Mouse (Mus musculus) ES-Bruce4 (cell line): ENCODE measurements around the gene Nob1. TPM values are rescaled to one million over a fixed set of nuclear protein-coding genes. Genes with fewer than 3 reads are reported as not detected.

ENCODE experiments used
- H3K27ac ChIP-seq: 2 replicates; pipeline ENCODE4 v1.5.1; 2012; ENCODE audit warnings: low read length, inconsistent platforms; ENCODE audit not compliant: insufficient read depth
- H3K27me3 ChIP-seq: 2 replicates; pipeline ENCODE4 v1.6.1; 2012; ENCODE audit warnings: mild to moderate bottlenecking, low read length, inconsistent platforms; ENCODE audit not compliant: control insufficient read depth, poor library complexity, insufficient read depth, severe bottlenecking
- H3K36me3 ChIP-seq: 2 replicates; pipeline ENCODE4 v1.6.1; 2012; ENCODE audit warnings: inconsistent platforms, mild to moderate bottlenecking, low read length, moderate library complexity; ENCODE audit not compliant: control insufficient read depth, poor library complexity, insufficient read depth, severe bottlenecking
- H3K4me1 ChIP-seq: one replicate; pipeline ENCODE4 v1.8.1; 2011; ENCODE audit warnings: low read length; ENCODE audit not compliant: control insufficient read depth, insufficient read depth
- H3K4me3 ChIP-seq: 2 replicates; pipeline ENCODE4 v1.5.1; 2011; ENCODE audit warnings: low read depth, mild to moderate bottlenecking, low read length
- H3K9ac ChIP-seq: 2 replicates; pipeline ENCODE4 v1.6.1; 2012; ENCODE audit warnings: low read depth, mild to moderate bottlenecking, inconsistent platforms; ENCODE audit not compliant: poor library complexity, severe bottlenecking
- H3K9me3 ChIP-seq: replicated peaks from 2 replicates; pipeline ENCODE4 v1.6.1; 2012; ENCODE audit warnings: mild to moderate bottlenecking, low read length, inconsistent platforms; ENCODE audit not compliant: control insufficient read depth, poor library complexity, insufficient read depth, severe bottlenecking
- CTCF ChIP-seq: IDR thresholded peaks from one replicate; pipeline ENCODE4 v1.8.1; 2011; ENCODE audit warnings: low read depth, low read length
- EP300 ChIP-seq: IDR thresholded peaks from 2 replicates; pipeline ENCODE4 v1.6.1; 2011; ENCODE audit warnings: low read depth, low read length; ENCODE audit not compliant: insufficient read depth
- POLR2A ChIP-seq: IDR thresholded peaks from one replicate; pipeline ENCODE4 v1.8.1; 2011; ENCODE audit warnings: low read length; ENCODE audit not compliant: insufficient read depth
- polyA plus RNA-seq: library from polyadenylated mRNA; stranded (reverse); fragments of >200 nt; gene quantifications from 2 replicates; pipeline ENCODE4 v1.2.4, GENCODE M21; 2011; ENCODE audit warnings: low read depth; ENCODE audit not compliant: missing spikeins, insufficient read depth, insufficient read length

Nob1 gene
- polyA plus RNA-seq, 1 experiment = 68.4 TPM

GRCm38 (mm10) chr8:107465332-107465990 lies 40.6 kb upstream of the Nob1 start:
- Histone ChIP-seq H3K36me3 (no peaks in the 10 kb centered on the region; the same call in none of the 2 replicates), H3K27me3 (no peaks in the 10 kb centered on the region), H3K4me1 (no peaks in the 10 kb centered on the region), H3K4me3 (no peak overlapping the region), H3K9me3 (no peaks in the 10 kb centered on the region), H3K9ac (no peak overlapping the region), H3K27ac (no peak overlapping the region)
- TF ChIP-seq POLR2A = no peak
- TF ChIP-seq EP300 = no peak
- no peak for TF ChIP-seq CTCF

DNA sequence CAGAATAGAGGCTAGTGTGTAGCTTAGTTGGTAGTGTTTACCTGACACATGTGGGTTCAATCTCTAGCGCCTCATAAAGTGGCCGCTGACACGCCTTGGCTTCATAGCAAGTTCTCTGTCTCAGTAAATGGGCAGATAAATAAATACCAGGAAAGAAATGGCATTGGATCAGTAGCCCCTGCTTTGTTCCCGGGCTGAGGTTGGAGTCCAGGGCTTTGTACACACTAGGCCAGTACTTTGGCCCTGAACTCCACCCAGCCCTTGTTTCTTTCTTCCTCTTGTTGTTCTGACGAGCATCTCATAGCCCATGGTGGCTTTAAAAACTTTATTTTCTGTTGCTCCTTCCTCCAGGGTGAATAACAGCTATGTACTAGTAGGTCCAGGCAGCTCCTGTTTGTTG lies 37.6 kb upstream of the Nob1 start:
- Histone ChIP-seq H3K4me3 (no peak overlapping the region), H3K9ac (no peak overlapping the region), H3K27ac (no peak overlapping the region), H3K4me1 (no peaks in the 10 kb centered on the region), H3K27me3 (no peaks in the 10 kb centered on the region), H3K9me3 (no peaks in the 10 kb centered on the region), H3K36me3 (peaks cover 8% of the 10 kb centered on the region)
- no peak for TF ChIP-seq CTCF
- TF ChIP-seq EP300 = no peak
- TF ChIP-seq POLR2A = no peak

GRCm38 (mm10) chr8:107458281-107458680 lies 33.4 kb upstream of the Nob1 start:
- TF ChIP-seq POLR2A (no peak), CTCF (no peak), EP300 (no peak)
- H3K4me3 ChIP-seq = no peak overlapping the region
- H3K27me3 ChIP-seq = no peaks in the 10 kb centered on the region
- peaks cover 8% of the 10 kb centered on the region; the same call in 1 of the 2 replicates for H3K36me3 ChIP-seq
- no peak overlapping the region for H3K9ac ChIP-seq
- no peak overlapping the region for H3K27ac ChIP-seq
- H3K9me3 ChIP-seq = no peaks in the 10 kb centered on the region
- H3K4me1 ChIP-seq = no peaks in the 10 kb centered on the region

DNA sequence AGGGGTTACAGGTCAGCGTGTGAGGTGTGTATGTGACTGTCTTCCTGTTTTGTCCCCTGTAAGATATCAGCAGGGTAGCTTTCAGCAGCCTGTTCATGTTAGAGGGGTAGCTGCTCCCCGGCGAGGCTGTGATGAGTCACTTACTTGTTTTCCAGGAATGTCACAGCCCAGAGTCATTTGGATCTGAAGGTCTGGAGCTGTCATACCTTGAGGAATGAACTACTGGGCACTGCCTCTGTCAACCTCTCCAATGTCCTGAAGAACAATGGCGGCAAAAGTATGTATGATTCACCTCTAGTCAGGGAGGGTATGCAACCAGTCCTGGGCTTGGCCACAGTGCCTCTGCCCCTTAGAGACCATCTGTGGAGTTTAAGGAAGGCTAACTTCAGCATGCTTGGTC lies 32.9 kb upstream of the Nob1 start:
- Histone ChIP-seq H3K9me3 (no peaks in the 10 kb centered on the region), H3K27ac (no peak overlapping the region), H3K36me3 (peaks cover 8% of the 10 kb centered on the region; the same call in 1 of the 2 replicates), H3K4me1 (no peaks in the 10 kb centered on the region), H3K27me3 (no peaks in the 10 kb centered on the region), H3K9ac (no peak overlapping the region), H3K4me3 (no peak overlapping the region)
- no peak for TF ChIP-seq POLR2A
- no peak for TF ChIP-seq CTCF
- no peak for TF ChIP-seq EP300

DNA sequence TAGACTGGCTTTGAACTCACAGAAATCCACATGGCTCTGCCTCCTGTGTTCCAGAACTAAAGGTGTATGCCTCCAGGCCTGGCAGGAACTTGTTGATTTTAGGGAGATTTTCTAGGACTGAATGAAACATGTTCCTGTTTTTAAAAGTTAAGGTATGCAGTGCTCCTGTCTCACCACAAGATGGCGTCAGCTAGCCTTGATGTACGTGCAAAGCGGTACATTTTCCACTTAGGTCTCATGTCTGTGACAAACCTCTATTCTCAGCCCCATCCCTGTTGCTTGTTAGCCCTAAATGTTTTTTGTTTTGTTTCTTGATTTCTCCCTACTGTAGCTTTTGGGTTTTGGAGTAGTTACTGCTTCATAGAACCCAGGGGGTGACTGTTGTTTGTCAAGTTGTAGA lies 30.4 kb upstream of the Nob1 start:
- Histone ChIP-seq H3K9me3 (no peaks in the 10 kb centered on the region), H3K36me3 (peaks cover 8% of the 10 kb centered on the region; the same call in 1 of the 2 replicates), H3K27ac (no peak overlapping the region), H3K9ac (no peak overlapping the region), H3K4me3 (no peak overlapping the region), H3K4me1 (no peaks in the 10 kb centered on the region), H3K27me3 (no peaks in the 10 kb centered on the region)
- no peak for TF ChIP-seq POLR2A
- TF ChIP-seq CTCF = peak; percentile 32

GRCm38 (mm10) chr8:107453386-107453785 lies 28.5 kb upstream of the Nob1 start:
- Histone ChIP-seq H3K27ac (no peak overlapping the region), H3K9ac (no peak overlapping the region), H3K4me1 (no peaks in the 10 kb centered on the region), H3K36me3 (peaks cover 6% of the 10 kb centered on the region; the same call in 1 of the 2 replicates), H3K27me3 (no peaks in the 10 kb centered on the region), H3K4me3 (no peak overlapping the region), H3K9me3 (no peaks in the 10 kb centered on the region)
- TF ChIP-seq EP300 (no peak), CTCF (no peak), POLR2A (no peak)
